Mouse (Mus musculus) hindbrain, embryonic 14.5 days (tissue): ENCODE data around the gene Ceacam2. TPM values are rescaled to one million over a fixed set of nuclear protein-coding genes. Genes with fewer than 3 reads are reported as not detected.
"Not testable (repeated sequence)": the region's sequence is repeated elsewhere in the genome, so short reads cannot be mapped to it uniquely, and the experiment has no call there.

Experiments used
- ATAC-seq: fragments of 200-750 bp; cut with Nextera tagmentation; 2 replicates; pipeline ENCODE4 v1.8.0; 2017; ENCODE audit warnings: moderate number of reproducible peaks, mild to moderate bottlenecking, moderate TSS enrichment, moderate library complexity; ENCODE audit not compliant: low FRiP score
- DNase-seq: peaks from one replicate; pipeline ENCODE4 v3.0.0-alpha.2; 2015; ENCODE audit warnings: low spot score
- H3K27ac ChIP-seq: fragments of 300-500 bp; sonication (generic); 2 replicates; pipeline ENCODE4 v1.5.1; 2014; ENCODE audit warnings: mild to moderate bottlenecking, moderate library complexity
- H3K27me3 ChIP-seq: fragments of 300-500 bp; sonication (generic); 2 replicates; pipeline ENCODE4 v1.6.1; 2014; ENCODE audit warnings: mild to moderate bottlenecking, low read length, mixed read lengths; ENCODE audit not compliant: control insufficient read depth, insufficient read depth
- H3K36me3 ChIP-seq: fragments of 300-500 bp; sonication (generic); replicated peaks from 2 replicates; pipeline ENCODE4 v1.6.1; 2014; ENCODE audit not compliant: control insufficient read depth, insufficient read depth
- H3K4me1 ChIP-seq: fragments of 300-500 bp; sonication (generic); replicated peaks from 2 replicates; pipeline ENCODE4 v1.6.1; 2014; ENCODE audit warnings: antibody characterized with exemption, low read length, mixed read lengths; ENCODE audit not compliant: control insufficient read depth, insufficient read depth
- H3K4me2 ChIP-seq: fragments of 300-500 bp; sonication (generic); replicated peaks from 2 replicates; pipeline ENCODE4 v1.6.1; 2014; ENCODE audit warnings: mild to moderate bottlenecking, moderate library complexity
- H3K4me3 ChIP-seq: fragments of 300-500 bp; sonication (generic); replicated peaks from 2 replicates; pipeline ENCODE4 v1.5.1; 2014; ENCODE audit warnings: mild to moderate bottlenecking, low read length
- H3K9ac ChIP-seq: fragments of 300-500 bp; sonication (generic); 2 replicates; pipeline ENCODE4 v1.6.1; 2014
- H3K9me3 ChIP-seq: fragments of 300-500 bp; sonication (generic); 2 replicates; pipeline ENCODE4 v1.6.1; 2016; ENCODE audit warnings: low read length; ENCODE audit not compliant: control insufficient read depth
- WGBS: fragments of 180-500 bp; shearing (Covaris S2); extraction: QIAGEN DNeasy Blood & Tissue Kit; methylation state at CpG from one replicate; pipeline ENCODE4 v1.1.7; 2014; 5-methylcytosine and 5-hydroxymethylcytosine counted together
- polyA plus RNA-seq: library from polyadenylated mRNA; unstranded; fragments of >200 nt; fragmentation: Nextera tagmentation; extraction: Ambion mirVana; gene quantifications from 2 replicates; pipeline ENCODE4 v1.2.1, GENCODE M21; 2014

Ceacam2 gene
- polyA plus RNA-seq, 1 experiment from 2014 or later: 0.21 TPM

DNA sequence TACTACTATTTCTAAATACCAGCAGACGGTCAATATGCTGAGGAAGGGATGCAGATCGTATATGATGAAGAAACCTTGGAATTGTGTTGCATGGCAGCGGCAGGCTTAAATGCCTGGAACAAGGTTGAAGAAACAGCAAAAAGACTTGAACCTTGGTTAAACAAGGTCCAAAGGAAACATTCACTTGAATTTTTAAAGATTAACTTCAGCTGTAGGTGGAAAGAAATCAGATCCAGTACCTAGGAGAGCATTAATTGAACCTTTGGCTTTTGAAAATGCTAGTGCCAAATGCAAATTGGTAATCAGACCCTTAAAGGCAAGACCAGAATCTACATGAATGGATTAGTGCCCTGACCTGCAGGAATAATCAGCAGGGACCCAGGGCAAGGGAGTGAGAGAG is 50.3 kb downstream of the Ceacam2 start:
- H3K4me3 ChIP-seq, H3K27me3 ChIP-seq, H3K9me3 ChIP-seq, DNase-seq, ATAC-seq, H3K4me2 ChIP-seq, H3K36me3 ChIP-seq, H3K27ac ChIP-seq, H3K4me1 ChIP-seq, H3K9ac ChIP-seq: not testable (repeated sequence)
- WGBS: 91% methylated on average over 3 of the region's 3 CpGs

- Histone ChIP-seq H3K4me3 (no peak overlapping the region), H3K27ac (no peak overlapping the region), H3K9ac (no peak overlapping the region), H3K4me2 (no peak overlapping the region), H3K4me1 (no peaks in the 10 kb centered on the region), H3K9me3 (no peaks in the 10 kb centered on the region), H3K36me3 (no peaks in the 10 kb centered on the region), H3K27me3 (no peaks in the 10 kb centered on the region)
- DNase-seq: no peak
- 25% methylated on average over 1 of the region's 1 CpGs for WGBS
- no peak for ATAC-seq
Measured at GRCm38 (mm10) chr7:25486186-25486585, 53.5 kb downstream of the Ceacam2 start.

DNA sequence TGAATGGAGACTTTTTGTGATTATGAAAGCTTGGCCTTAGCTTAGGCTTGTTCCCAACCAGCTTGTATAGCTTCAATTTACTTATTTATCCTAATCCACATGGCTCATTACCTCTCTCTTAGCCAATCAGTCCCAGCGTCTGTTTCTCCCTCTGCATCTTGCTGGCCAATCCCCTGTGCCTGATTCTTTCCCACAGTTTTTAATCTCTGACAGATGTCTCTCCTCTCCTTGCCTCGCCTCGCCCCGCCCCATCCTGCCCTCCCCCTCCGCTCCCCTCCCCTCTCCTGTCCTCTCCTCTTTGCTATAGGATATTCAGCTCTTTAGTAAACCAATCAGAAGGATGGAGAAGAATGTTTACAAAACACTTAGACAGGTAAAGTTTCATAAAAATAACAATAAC is 54.6 kb downstream of the Ceacam2 start:
- Histone ChIP-seq H3K4me3 (no peak overlapping the region), H3K9ac (no peak overlapping the region), H3K9me3 (no peaks in the 10 kb centered on the region), H3K27me3 (no peaks in the 10 kb centered on the region), H3K4me1 (no peaks in the 10 kb centered on the region), H3K36me3 (no peaks in the 10 kb centered on the region), H3K27ac (no peak overlapping the region), H3K4me2 (no peak overlapping the region)
- WGBS: 64% methylated on average over 5 of the region's 5 CpGs
- DNase-seq: no peak
- ATAC-seq: no peak

- no peaks in the 10 kb centered on the region for H3K4me1 ChIP-seq
- no peaks in the 10 kb centered on the region for H3K27me3 ChIP-seq
- ATAC-seq (no peak), DNase-seq (no peak)
- H3K27ac ChIP-seq: no peak overlapping the region
- no peak overlapping the region for H3K4me3 ChIP-seq
- H3K4me2 ChIP-seq: no peak overlapping the region
- H3K9ac ChIP-seq: no peak overlapping the region
- H3K36me3 ChIP-seq: no peaks in the 10 kb centered on the region
- H3K9me3 ChIP-seq: no peaks in the 10 kb centered on the region
- 86% methylated on average over 8 of the region's 8 CpGs for WGBS
Measured at GRCm38 (mm10) chr7:25483133-25483735, 56.4 kb downstream of the Ceacam2 start.

DNA sequence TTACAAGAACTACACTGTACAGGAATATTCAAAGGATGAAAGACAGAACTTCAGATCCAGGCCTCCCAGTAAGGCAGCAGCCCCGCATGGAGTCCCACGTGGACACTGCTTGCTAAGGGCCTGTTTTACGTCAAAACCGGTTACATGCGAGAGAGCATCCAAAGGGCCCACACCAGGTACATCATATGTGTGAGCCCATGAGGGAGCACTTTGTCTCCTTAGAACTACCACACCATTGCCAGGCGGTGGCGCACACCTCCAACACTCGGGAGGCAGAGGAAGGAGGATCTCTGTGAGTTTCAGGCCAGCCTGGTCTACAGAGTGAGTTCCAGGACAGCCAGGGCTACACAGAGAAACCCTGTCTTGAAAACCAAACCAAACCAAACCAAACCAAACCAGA is 58.9 kb downstream of the Ceacam2 start:
- WGBS: 62% methylated on average over 8 of the region's 8 CpGs
- H3K4me1 ChIP-seq: not testable (repeated sequence)

GRCm38 (mm10) chr7:25479440-25479839 is 60.2 kb downstream of the Ceacam2 start:
- DNase-seq (peak; percentile 50), ATAC-seq (no peak)
- Histone ChIP-seq H3K9me3 (no peaks in the 10 kb centered on the region), H3K27ac (no peak overlapping the region), H3K9ac (no peak overlapping the region), H3K27me3 (no peaks in the 10 kb centered on the region), H3K4me1 (no peaks in the 10 kb centered on the region), H3K36me3 (no peaks in the 10 kb centered on the region), H3K4me2 (no peak overlapping the region), H3K4me3 (no peak overlapping the region)
- whole genome bisulfite sequencing: 5% methylated on average over 1 of the region's 1 CpGs

More for the DNA sequence above, 58.9 kb downstream of the Ceacam2 start:
- H3K9me3 ChIP-seq, H3K36me3 ChIP-seq, H3K4me3 ChIP-seq, H3K27me3 ChIP-seq, ATAC-seq, DNase-seq, H3K27ac ChIP-seq, H3K4me2 ChIP-seq, H3K9ac ChIP-seq: not testable (repeated sequence)

DNA sequence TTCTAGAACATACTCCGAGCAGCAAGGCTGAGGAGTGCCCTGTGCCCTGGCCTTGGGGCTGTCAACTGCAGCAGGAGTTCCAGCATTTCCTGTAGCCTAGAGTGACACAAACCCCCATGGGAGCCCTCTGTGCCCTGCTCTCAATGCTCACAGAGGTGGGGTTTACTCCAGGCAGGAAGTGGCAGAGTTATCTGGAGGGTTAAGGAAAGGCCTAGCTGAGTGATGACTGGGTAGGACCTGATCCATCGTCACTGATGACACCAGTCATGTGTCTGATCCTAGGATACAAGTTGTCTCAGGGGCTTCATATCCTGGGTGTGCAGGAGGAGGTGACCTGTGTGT is 61.9 kb downstream of the Ceacam2 start:
- 50% methylated on average over 1 of the region's 2 CpGs for WGBS
- not testable (repeated sequence) for H3K4me3 ChIP-seq, H3K27ac ChIP-seq, H3K4me1 ChIP-seq, H3K36me3 ChIP-seq, H3K4me2 ChIP-seq, H3K27me3 ChIP-seq, H3K9ac ChIP-seq, H3K9me3 ChIP-seq, DNase-seq, ATAC-seq

DNA sequence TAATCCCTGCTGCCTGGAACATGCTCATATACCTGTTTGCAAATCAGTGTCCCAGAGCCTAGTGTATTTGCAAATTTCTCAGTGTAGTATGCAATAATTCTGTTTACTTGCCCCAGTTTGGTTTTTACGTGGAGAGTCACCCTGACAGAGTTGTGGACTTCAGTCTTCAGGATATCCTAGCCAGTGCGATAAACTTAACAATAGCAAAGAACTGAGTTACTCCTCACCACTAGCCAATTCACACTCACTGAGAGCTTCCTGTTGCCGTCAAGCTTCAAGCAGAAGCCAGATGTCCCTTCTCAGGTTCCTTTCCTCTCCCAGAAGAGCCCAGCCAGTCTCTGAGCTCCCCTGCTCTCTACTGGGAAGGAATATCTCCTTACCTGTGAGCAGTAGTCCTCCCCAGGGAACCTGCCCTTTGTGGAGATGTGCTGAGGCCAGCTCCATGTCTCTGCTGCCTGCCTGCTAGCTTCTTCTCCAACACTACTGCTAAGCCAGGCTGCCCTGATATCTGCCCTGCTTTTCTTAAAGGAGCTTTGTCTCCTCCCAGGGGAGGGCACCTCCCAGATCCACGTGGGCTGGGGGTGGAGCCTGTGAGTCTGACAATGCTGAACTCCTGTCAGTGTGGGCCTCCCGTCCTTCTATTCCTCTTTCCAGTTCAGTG is 62.4 kb downstream of the Ceacam2 start, which contains the start of gene Ceacam1:
Ceacam1 (minus strand) TSS at position 513 of the 661 bp plus-strand sequence.
- not testable (repeated sequence) for H3K27ac ChIP-seq, H3K36me3 ChIP-seq, H3K4me3 ChIP-seq, H3K4me2 ChIP-seq, H3K9ac ChIP-seq, DNase-seq, H3K4me1 ChIP-seq, ATAC-seq, H3K27me3 ChIP-seq, H3K9me3 ChIP-seq
- 42% methylated on average over 5 of the region's 5 CpGs for WGBS

DNA sequence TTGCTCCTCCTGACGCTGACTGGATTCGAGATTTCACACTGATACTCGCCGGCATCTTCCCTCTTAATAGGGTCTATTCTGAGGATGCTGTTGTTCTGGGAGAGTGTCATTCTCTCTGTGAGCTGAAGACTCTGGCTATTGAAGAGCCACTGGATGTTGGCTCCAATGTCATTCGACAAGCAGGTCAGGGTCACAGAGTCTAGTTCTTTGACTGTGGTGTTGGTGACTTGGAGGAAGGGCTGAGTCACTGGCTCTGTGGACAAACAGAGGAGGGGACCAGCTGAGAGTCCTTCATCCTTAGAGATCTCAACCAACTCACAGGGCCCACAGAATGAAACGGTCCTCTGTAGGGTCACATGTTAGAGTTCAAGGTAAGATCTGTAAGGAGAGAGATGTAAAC is 67.8 kb downstream of the Ceacam2 start:
- H3K9me3 ChIP-seq, H3K9ac ChIP-seq, H3K4me3 ChIP-seq, H3K27ac ChIP-seq, H3K4me2 ChIP-seq, H3K27me3 ChIP-seq, ATAC-seq, H3K4me1 ChIP-seq, H3K36me3 ChIP-seq, DNase-seq: not testable (repeated sequence)
- WGBS: 65% methylated on average over 6 of the region's 6 CpGs
